ENCODE assay signal across 10 mouse cellular contexts in the genomic region with DNA sequence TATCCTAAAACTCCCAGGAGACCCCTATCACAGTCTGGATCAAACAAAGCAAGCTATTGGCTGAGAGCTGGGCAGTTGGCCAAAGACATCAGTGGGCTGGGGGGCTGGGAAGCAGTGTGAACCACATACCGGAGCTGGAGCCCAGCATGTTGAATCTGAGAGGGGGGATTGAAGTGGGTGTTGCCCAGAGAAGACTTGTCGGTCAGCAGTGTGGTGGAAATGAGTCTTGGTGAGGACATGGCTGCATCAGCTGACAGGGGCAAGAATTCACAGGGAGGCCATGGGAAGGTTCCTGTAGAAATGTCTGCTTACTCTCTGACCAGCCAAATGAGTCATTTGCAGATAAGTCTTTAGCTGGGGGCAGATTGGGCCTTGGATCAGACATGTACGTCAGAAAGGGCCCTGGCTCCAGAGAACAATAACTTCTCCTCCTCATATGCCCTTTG.
DNase-seq lines count a peak whose midpoint lies in the region; ATAC-seq and TF ChIP-seq lines count a peak whose summit lies in the region.
"Had no signal": no experiment of that assay in that cellular context is flagged by ENCODE, and none has a peak within 500 bp of the region (broad histone marks: within the 10 kb centered on the region; RNA-seq: fewer than 3 reads in every experiment).

No protein-coding gene starts in this region.

- no peaks in the 10 kb centered on the region for H3K9me3 ChIP-seq in stomach, postnatal 0 days (ENCODE audit: control insufficient read depth, low read length)
- H3K9me3 ChIP-seq in liver, embryonic 11.5 days (ENCODE audit: control insufficient read depth, low read length) = no peaks in the 10 kb centered on the region

- no peak for TF ChIP-seq EP300 in stomach, postnatal 0 days (optimal IDR thresholded peaks at IDR 0.05)

- H3K27ac ChIP-seq in stomach, postnatal 0 days (replicated peaks) = no peak overlapping the region
- no peak overlapping the region for H3K27ac ChIP-seq in liver, embryonic 11.5 days (ENCODE audit: low read depth, low read length)

- intact Hi-C loops in heart, postnatal 25 days (cut with DNase I) = no loop called here
- intact Hi-C loops in heart, postnatal 10 days (cut with DNase I) = no loop called here

- no peak overlapping the region for H3K9ac ChIP-seq in stomach, postnatal 0 days (ENCODE audit: low read length)
- H3K9ac ChIP-seq in liver, embryonic 11.5 days (ENCODE audit: low read depth, low read length) = no peak overlapping the region

- H3K4me2 ChIP-seq in stomach, postnatal 0 days (replicated peaks; ENCODE audit: low read depth) = no peak overlapping the region
- no peak overlapping the region for H3K4me2 ChIP-seq in liver, embryonic 11.5 days

- ATAC-seq in stomach, postnatal 0 days (ENCODE audit: low FRiP score, low TSS enrichment) = peak; percentile 79; the same call in 1 of the 2 replicates
- no peak for ATAC-seq in liver, embryonic 11.5 days (replicated peaks; ENCODE audit: low FRiP score)

- H3K4me3 ChIP-seq in stomach, postnatal 0 days (ENCODE audit: low read depth, low read length) = no peak overlapping the region
- no peak overlapping the region for H3K4me3 ChIP-seq in liver, embryonic 11.5 days (ENCODE audit: low read depth, low read length)
- H3K4me3 ChIP-seq: erythroblast, embryonic 14.5 days; myocyte had no signal

- H3K4me1 ChIP-seq in stomach, postnatal 0 days (replicated peaks; ENCODE audit: control insufficient read depth, insufficient read depth) = no peaks in the 10 kb centered on the region
- H3K4me1 ChIP-seq in liver, embryonic 11.5 days (replicated peaks; ENCODE audit: control insufficient read depth, insufficient read depth, low read length) = no peaks in the 10 kb centered on the region

- TF ChIP-seq CTCF in stomach, postnatal 0 days (IDR thresholded peaks at IDR 0.05; ENCODE audit: low read depth) = no peak

- peak; percentile 28 to 43 for DNase-seq in heart, adult 18-20 months
- DNase-seq in heart, postnatal 25 days (ENCODE audit: low spot score) = no peak
- DNase-seq in retina, postnatal 1 day = peak; percentile 38
- DNase-seq in retina, embryonic 14.5 days (ENCODE audit: low spot score) = no peak
- peak; percentile 46 to 49 for DNase-seq in heart, postnatal 10 days
- peak; percentile 30 for DNase-seq in stomach, postnatal 0 days (ENCODE audit: low spot score)
- no peak for DNase-seq in urinary bladder, postnatal 36 days (ENCODE audit: low spot score in 2 of 2)
- no peak for DNase-seq in liver, embryonic 11.5 days (ENCODE audit: low spot score)

- H3K36me3 ChIP-seq in stomach, postnatal 0 days (ENCODE audit: control insufficient read depth, insufficient read depth, low read length) = no peaks in the 10 kb centered on the region
- no peaks in the 10 kb centered on the region for H3K36me3 ChIP-seq in liver, embryonic 11.5 days (ENCODE audit: control insufficient read depth, insufficient read depth, low read length)

- no peaks in the 10 kb centered on the region for H3K27me3 ChIP-seq in stomach, postnatal 0 days (ENCODE audit: control insufficient read depth, insufficient read depth, low read length)
- H3K27me3 ChIP-seq in liver, embryonic 11.5 days (replicated peaks; ENCODE audit: control insufficient read depth, insufficient read depth, low read length) = no peaks in the 10 kb centered on the region

- 3% methylated on average over 3 of the region's 3 CpGs for WGBS in stomach, postnatal 0 days
- WGBS in liver, embryonic 11.5 days = 41% methylated on average over 3 of the region's 3 CpGs

Comparison
In these comparisons a context has a peak if more than half of its experiments do, and no peak if none do; other contexts are left out.
1. DNase-seq: peak in heart, adult 18-20 months (2 of 2), retina, postnatal 1 day (single experiment), heart, postnatal 10 days (2 of 2) and stomach, postnatal 0 days (single experiment); none in heart, postnatal 25 days (single experiment), retina, embryonic 14.5 days (single experiment), urinary bladder, postnatal 36 days (0 of 2) and liver, embryonic 11.5 days (single experiment).